ENCODE assay signal across 15 mouse cellular contexts in genomic region chr5:33121871-33122315, GRCm38 (mm10). TPM values are rescaled to one million over a fixed set of nuclear protein-coding genes. Genes with fewer than 3 reads are reported as not detected.
DNase-seq lines count a peak whose midpoint lies in the region; ATAC-seq and TF ChIP-seq lines count a peak whose summit lies in the region.
"Had no signal": no experiment of that assay in that cellular context is flagged by ENCODE, and none has a peak within 500 bp of the region (broad histone marks: within the 10 kb centered on the region; RNA-seq: fewer than 3 reads in every experiment).

No protein-coding gene starts in this region.

- H3K27ac ChIP-seq in intestine, postnatal 0 days (ENCODE audit: low read depth, low read length), result no peak overlapping the region
- H3K27ac ChIP-seq in intestine, embryonic 15.5 days, result no peak overlapping the region
- no peak overlapping the region for H3K27ac ChIP-seq in midbrain, embryonic 14.5 days (replicated peaks; ENCODE audit: low read depth, low read length)
- H3K27ac ChIP-seq: embryonic facial prominence, embryonic 12.5 days; hindbrain, embryonic 13.5 days; left cerebral cortex, adult 2 months; liver, embryonic 12.5 days; midbrain, embryonic 12.5 days had no signal

- WGBS in intestine, postnatal 0 days, result 43% methylated on average over 4 of the region's 4 CpGs
- 49% methylated on average over 4 of the region's 4 CpGs for WGBS in intestine, embryonic 15.5 days
- 63% methylated on average over 4 of the region's 4 CpGs for WGBS in midbrain, embryonic 14.5 days

- no peaks in the 10 kb centered on the region for H3K9me3 ChIP-seq in intestine, postnatal 0 days (ENCODE audit: control insufficient read depth)
- no peaks in the 10 kb centered on the region for H3K9me3 ChIP-seq in intestine, embryonic 15.5 days
- no peaks in the 10 kb centered on the region for H3K9me3 ChIP-seq in midbrain, embryonic 14.5 days (ENCODE audit: control insufficient read depth, low read length)
- H3K9me3 ChIP-seq: embryonic facial prominence, embryonic 12.5 days; hindbrain, embryonic 13.5 days; liver, embryonic 12.5 days; midbrain, embryonic 12.5 days had no signal

- peak; percentile 41 for DNase-seq in embryo, embryonic 10 days (ENCODE audit: low spot score)
- DNase-seq in kidney, postnatal 4 days, result peak; percentile 18 to 33
- DNase-seq in naive thymus-derived CD4-positive, alpha-beta T cell, adult 2 months (ENCODE audit: low read depth), result peak; percentile 4
- no peak for DNase-seq in right cerebral cortex, postnatal 36 days (ENCODE audit: low spot score in 2 of 2)
- DNase-seq in midbrain, embryonic 14.5 days, result no peak
- DNase-seq: spleen, adult 18-20 months; thymus, adult 2 months had no signal

- no peaks in the 10 kb centered on the region for H3K27me3 ChIP-seq in intestine, postnatal 0 days (replicated peaks; ENCODE audit: control insufficient read depth, insufficient read depth, low read length)
- H3K27me3 ChIP-seq in intestine, embryonic 15.5 days (replicated peaks), result no peaks in the 10 kb centered on the region
- no peaks in the 10 kb centered on the region for H3K27me3 ChIP-seq in midbrain, embryonic 14.5 days (ENCODE audit: control insufficient read depth, insufficient read depth, low read length)
- H3K27me3 ChIP-seq: embryonic facial prominence, embryonic 12.5 days; hindbrain, embryonic 13.5 days; liver, embryonic 12.5 days; midbrain, embryonic 12.5 days had no signal

- ATAC-seq in intestine, postnatal 0 days, result peak; percentile 64
- ATAC-seq in intestine, embryonic 15.5 days, result no peak
- no peak for ATAC-seq in granulocyte monocyte progenitor cell, adult 5-6 weeks (replicated peaks; ENCODE audit: poor library complexity, severe bottlenecking)
- ATAC-seq in midbrain, embryonic 14.5 days (ENCODE audit: low FRiP score, low TSS enrichment), result no peak
- ATAC-seq: liver, embryonic 12.5 days had no signal

- H3K4me1 ChIP-seq in intestine, postnatal 0 days (replicated peaks; ENCODE audit: control insufficient read depth, insufficient read depth, low read length), result no peaks in the 10 kb centered on the region
- no peaks in the 10 kb centered on the region for H3K4me1 ChIP-seq in intestine, embryonic 15.5 days (replicated peaks)
- no peaks in the 10 kb centered on the region for H3K4me1 ChIP-seq in midbrain, embryonic 14.5 days (ENCODE audit: control insufficient read depth, insufficient read depth, low read length)
- H3K4me1 ChIP-seq: embryonic facial prominence, embryonic 12.5 days; hindbrain, embryonic 13.5 days; liver, embryonic 12.5 days; midbrain, embryonic 12.5 days had no signal

- H3K4me2 ChIP-seq in intestine, postnatal 0 days (replicated peaks; ENCODE audit: low read depth), result no peak overlapping the region
- H3K4me2 ChIP-seq in intestine, embryonic 15.5 days (replicated peaks), result no peak overlapping the region
- H3K4me2 ChIP-seq in midbrain, embryonic 14.5 days (ENCODE audit: low read length), result no peak overlapping the region
- H3K4me2 ChIP-seq: embryonic facial prominence, embryonic 12.5 days; hindbrain, embryonic 13.5 days; liver, embryonic 12.5 days; midbrain, embryonic 12.5 days had no signal

- H3K9ac ChIP-seq in intestine, postnatal 0 days (ENCODE audit: low read depth, low read length), result no peak overlapping the region
- H3K9ac ChIP-seq in intestine, embryonic 15.5 days, result no peak overlapping the region
- no peak overlapping the region for H3K9ac ChIP-seq in midbrain, embryonic 14.5 days (replicated peaks; ENCODE audit: low read length)
- H3K9ac ChIP-seq: embryonic facial prominence, embryonic 12.5 days; hindbrain, embryonic 13.5 days; liver, embryonic 12.5 days; midbrain, embryonic 12.5 days had no signal

- H3K4me3 ChIP-seq in intestine, postnatal 0 days (ENCODE audit: low read depth, low read length), result no peak overlapping the region
- no peak overlapping the region for H3K4me3 ChIP-seq in intestine, embryonic 15.5 days (replicated peaks)
- no peak overlapping the region for H3K4me3 ChIP-seq in midbrain, embryonic 14.5 days (replicated peaks; ENCODE audit: low read depth, low read length)
- H3K4me3 ChIP-seq: embryonic facial prominence, embryonic 12.5 days; hindbrain, embryonic 13.5 days; left cerebral cortex, adult 2 months; liver, embryonic 12.5 days; midbrain, embryonic 12.5 days had no signal

- H3K36me3 ChIP-seq in intestine, postnatal 0 days (ENCODE audit: control insufficient read depth, insufficient read depth), result peaks cover 16% of the 10 kb centered on the region
- H3K36me3 ChIP-seq in intestine, embryonic 15.5 days, result no peaks in the 10 kb centered on the region
- no peaks in the 10 kb centered on the region for H3K36me3 ChIP-seq in midbrain, embryonic 14.5 days (ENCODE audit: control insufficient read depth, insufficient read depth, low read length)
- H3K36me3 ChIP-seq: embryonic facial prominence, embryonic 12.5 days; hindbrain, embryonic 13.5 days; liver, embryonic 12.5 days; midbrain, embryonic 12.5 days had no signal

- TF ChIP-seq CTCF in intestine, postnatal 0 days (IDR thresholded peaks at IDR 0.05; ENCODE audit: low read depth), result no peak

RNA-seq across cellular contexts. Expression of gene Slc5a1, which starts 17.9 kb away (rescaled TPM):
- 158 and 164 TPM in 2 replicates for polyA plus RNA-seq in intestine, postnatal 0 days (2015; fragmentation: Nextera tagmentation; extraction: Ambion mirVana)
- 52.1 and 61.9 TPM in 2 replicates for polyA plus RNA-seq in intestine, embryonic 15.5 days (2015; fragmentation: Nextera tagmentation; extraction: Ambion mirVana)
- total RNA-seq in granulocyte monocyte progenitor cell, adult 5-6 weeks (2014; fragmentation: Nextera tagmentation), result not detected in 2 replicates
- not detected in 2 replicates for total RNA-seq in granulocyte monocyte progenitor cell, adult 5-6 weeks (2017)
- not detected in 2 replicates for polyA plus RNA-seq in midbrain, embryonic 14.5 days (2014; fragmentation: Nextera tagmentation; extraction: Ambion mirVana)
- total RNA-seq: left cerebral cortex, adult 2 months had no signal
- polyA plus RNA-seq: embryonic facial prominence, embryonic 12.5 days; liver, embryonic 12.5 days; midbrain, embryonic 12.5 days had no signal

Comparison
In these comparisons a context has a peak if more than half of its experiments do, and no peak if none do; other contexts are left out.
1. DNase-seq: peak in embryo, embryonic 10 days (single experiment), kidney, postnatal 4 days (2 of 2) and naive thymus-derived CD4-positive, alpha-beta T cell, adult 2 months (single experiment); none in right cerebral cortex, postnatal 36 days (0 of 2) and midbrain, embryonic 14.5 days (single experiment).
2. RNA of gene Slc5a1, which starts 17.9 kb away (polyA plus RNA-seq): 158 to 164 TPM in intestine, postnatal 0 days and 52.1 to 61.9 TPM in intestine, embryonic 15.5 days; not detected in midbrain, embryonic 14.5 days; every median in the first group is over 10 times any median in the second.